ENCODE assay signal across 8 mouse cellular contexts in the genomic region with DNA sequence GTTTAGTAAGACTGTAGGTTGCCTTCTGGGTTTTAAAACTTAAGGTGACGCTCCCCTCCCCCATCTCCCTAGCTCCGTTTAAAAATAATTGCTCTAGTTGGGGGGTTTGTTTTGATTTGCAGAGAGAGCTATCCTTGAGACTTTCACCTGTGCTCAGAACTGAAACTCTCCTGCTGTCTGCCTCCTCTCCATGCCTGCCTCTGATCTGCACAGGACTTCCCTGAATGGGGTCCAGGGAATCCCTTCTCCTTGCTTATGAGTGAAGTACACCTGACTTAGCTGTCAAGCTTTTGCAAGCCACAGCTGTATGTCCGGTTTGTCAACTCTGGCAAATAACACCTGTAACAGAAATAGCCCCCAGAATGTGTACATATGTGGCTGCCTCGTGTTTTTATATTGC. TPM values are rescaled to one million over a fixed set of nuclear protein-coding genes. Genes with fewer than 3 reads are reported as not detected.
DNase-seq lines count a peak whose midpoint lies in the region; ATAC-seq and TF ChIP-seq lines count a peak whose summit lies in the region.

No protein-coding gene starts in this region.

- H3K9ac ChIP-seq in forebrain, embryonic 13.5 days: no peak overlapping the region
- no peak overlapping the region; the same call in 1 of the 2 replicates for H3K9ac ChIP-seq in kidney, postnatal 0 days (ENCODE audit: low read depth, low read length)

- no peak overlapping the region for H3K27ac ChIP-seq in testis, adult 2 months (ENCODE audit: control insufficient read depth, insufficient read depth, low read depth, low read length)
- H3K27ac ChIP-seq in forebrain, embryonic 13.5 days: no peak overlapping the region
- peak overlapping the region; percentile 93 for H3K27ac ChIP-seq in kidney, postnatal 0 days

- intact Hi-C loops in left cerebral cortex, postnatal 36 days (cut with DNase I): loop anchor here (5.0 kb wide), 1 partner anchor 53 kb away; no protein-coding TSS in a partner anchor

- peak overlapping the region; percentile 88 for H3K4me2 ChIP-seq in forebrain, embryonic 13.5 days
- H3K4me2 ChIP-seq in kidney, postnatal 0 days (ENCODE audit: low read length): peak overlapping the region; percentile 87

- no peaks in the 10 kb centered on the region for H3K36me3 ChIP-seq in testis, adult 2 months (ENCODE audit: control insufficient read depth, insufficient read depth, low read length)
- peaks cover 25% of the 10 kb centered on the region for H3K36me3 ChIP-seq in forebrain, embryonic 13.5 days (ENCODE audit: poor library complexity, severe bottlenecking)
- H3K36me3 ChIP-seq in kidney, postnatal 0 days (ENCODE audit: insufficient read depth, low read length): no peaks in the 10 kb centered on the region

- H3K27me3 ChIP-seq in testis, adult 2 months (ENCODE audit: control insufficient read depth, insufficient read depth, low read length): no peaks in the 10 kb centered on the region
- no peaks in the 10 kb centered on the region for H3K27me3 ChIP-seq in forebrain, embryonic 13.5 days
- H3K27me3 ChIP-seq in kidney, postnatal 0 days (ENCODE audit: insufficient read depth, low read length): no peaks in the 10 kb centered on the region

- TF ChIP-seq CTCF in testis, adult 2 months (IDR thresholded peaks at IDR 0.05; ENCODE audit: control insufficient read depth, insufficient read depth, insufficient replicate concordance, low read depth, low read length): no peak
- no peak for TF ChIP-seq CTCF in kidney, postnatal 0 days (IDR thresholded peaks at IDR 0.05; ENCODE audit: low read depth)

- peaks cover 10% of the 10 kb centered on the region for H3K9me3 ChIP-seq in forebrain, embryonic 13.5 days (replicated peaks)
- H3K9me3 ChIP-seq in kidney, postnatal 0 days (replicated peaks; ENCODE audit: low read length): no peaks in the 10 kb centered on the region

- ATAC-seq in forebrain, embryonic 13.5 days: no peak
- no peak for ATAC-seq in kidney, postnatal 0 days (replicated peaks; ENCODE audit: low FRiP score, low read depth)

- H3K4me1 ChIP-seq in testis, adult 2 months (ENCODE audit: control insufficient read depth, insufficient read depth, low read length): peaks cover 13% of the 10 kb centered on the region
- H3K4me1 ChIP-seq in forebrain, embryonic 13.5 days: peaks cover 21% of the 10 kb centered on the region
- H3K4me1 ChIP-seq in kidney, postnatal 0 days (replicated peaks; ENCODE audit: insufficient read depth, low read length): 0 out of 2 replicates have a peak, but pooled peaks cover 5% of the 10 kb centered on the region

- WGBS in forebrain, embryonic 13.5 days: 38% methylated on average over 4 of the region's 4 CpGs
- WGBS in kidney, postnatal 0 days: 21% methylated on average over 4 of the region's 4 CpGs

- DNase-seq in testis, postnatal 14 days (ENCODE audit: low spot score): no peak
- DNase-seq in kidney, postnatal 0 days (ENCODE audit: low spot score): peak; percentile 19
- peak; percentile 1 for DNase-seq in mesoderm, embryonic 11.5 days (ENCODE audit: low read depth, low spot score)
- no peak for DNase-seq in left cerebral cortex, postnatal 36 days (ENCODE audit: low spot score in 2 of 2)
- DNase-seq in ovary, postnatal 10 days (ENCODE audit: low spot score): no peak
- no peak for DNase-seq in cerebellum, postnatal 14 days

- H3K4me3 ChIP-seq in testis, adult 2 months (ENCODE audit: control insufficient read depth, low read depth, low read length): peak overlapping the region; percentile 90; the same call in 1 of the 2 replicates
- H3K4me3 ChIP-seq in forebrain, embryonic 13.5 days: peak overlapping the region; percentile 49
- peak overlapping the region; percentile 56 for H3K4me3 ChIP-seq in kidney, postnatal 0 days (replicated peaks; ENCODE audit: low read depth, low read length)

- TF ChIP-seq POLR2A in testis, adult 2 months (IDR thresholded peaks at IDR 0.05; ENCODE audit: control insufficient read depth, low read depth, low read length): no peak

RNA-seq across cellular contexts. Expression of a gene that starts 1.4 kb away (rescaled TPM):
- polyA plus RNA-seq in testis, adult 2 months (2012; rRNA removed): 16.7 TPM in 2 replicates
- 8.9 and 9.0 TPM in 2 replicates for polyA plus RNA-seq in forebrain, embryonic 13.5 days (2015; fragmentation: Nextera tagmentation; extraction: Ambion mirVana)
- polyA plus RNA-seq in kidney, postnatal 0 days (2015; fragmentation: Nextera tagmentation; extraction: Ambion mirVana): 77.2 and 79.9 TPM in 2 replicates
- total RNA-seq in left cerebral cortex, postnatal 36 days (2021): 10 to 100 TPM; 22.6 to 30.0 TPM

RNA-seq across cellular contexts. Expression of a gene that starts 10.9 kb away (rescaled TPM):
- not detected in 2 replicates for polyA plus RNA-seq in testis, adult 2 months (2012; rRNA removed)
- polyA plus RNA-seq in forebrain, embryonic 13.5 days (2015; fragmentation: Nextera tagmentation; extraction: Ambion mirVana): 1,416 and 1,541 TPM in 2 replicates
- polyA plus RNA-seq in kidney, postnatal 0 days (2015; fragmentation: Nextera tagmentation; extraction: Ambion mirVana): 5.1 and 6.4 TPM in 2 replicates
- 10 to 100 TPM; 44.4 to 50.3 TPM for total RNA-seq in left cerebral cortex, postnatal 36 days (2021)

Comparison
In these comparisons a context has a peak if more than half of its experiments do, and no peak if none do; other contexts are left out.
1. DNase-seq: peak in kidney, postnatal 0 days (single experiment) and mesoderm, embryonic 11.5 days (single experiment); none in testis, postnatal 14 days (single experiment), left cerebral cortex, postnatal 36 days (0 of 2), ovary, postnatal 10 days (single experiment) and cerebellum, postnatal 14 days (0 of 2).
2. RNA of a gene that starts 10.9 kb away (polyA plus RNA-seq): 1,416 to 1,541 TPM in forebrain, embryonic 13.5 days; 5.1 to 6.4 TPM in kidney, postnatal 0 days and not detected in testis, adult 2 months; every median in the first group is over 100 times any median in the second.
3. Peak in every context shown above with its lines, with median percentiles within 50 percentile points of each other: H3K4me3 ChIP-seq.